Mouse (Mus musculus): ENCODE measurements around the gene Pmpcb.
"Not testable (repeated sequence)": the region's sequence is repeated elsewhere in the genome, so short reads cannot be mapped to it uniquely, and the experiment has no call there.

DNA sequence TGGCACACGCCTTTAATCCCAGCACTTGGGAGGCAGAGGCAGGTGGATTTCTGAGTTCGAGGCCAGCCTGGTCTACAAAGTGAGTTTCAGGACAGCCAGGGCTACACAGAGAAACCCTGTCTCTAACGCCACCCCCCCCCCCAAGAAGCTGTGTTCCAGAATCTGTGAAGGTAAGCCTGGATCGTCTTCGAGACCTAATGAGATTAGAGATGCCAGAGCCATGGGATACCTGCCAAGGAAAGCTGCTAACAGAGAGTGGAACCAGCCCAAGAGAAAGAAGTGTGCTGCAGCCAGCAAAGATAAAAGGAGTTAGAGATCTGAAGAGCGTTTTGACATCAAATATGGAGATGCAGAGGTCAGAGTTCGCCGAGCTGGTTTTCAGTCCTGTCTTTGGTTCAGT is 28.9 kb upstream of the Pmpcb start:
- not testable (repeated sequence) for TF ChIP-seq POLR2A, CTCF (IDR thresholded peaks at IDR 0.05; ENCODE audit: extremely low read depth, insufficient read depth, low read length)

Data from cortical plate, adult 2 months (tissue).